In genomic region chr2:181237251-181238014, GRCm38 (mm10) we compare ENCODE assay signal across 24 mouse cellular contexts. TPM values are rescaled to one million over a fixed set of nuclear protein-coding genes. Genes with fewer than 3 reads are reported as not detected.
A peak's percentile ranks its signal among the peaks of the same experiment; 100 is the strongest.
DNase-seq lines count a peak whose midpoint lies in the region; TF ChIP-seq lines count a peak whose summit lies in the region.
"Had no signal": no experiment of that assay in that cellular context is flagged by ENCODE, and none has a peak within 500 bp of the region (broad histone marks: within the 10 kb centered on the region; RNA-seq: fewer than 3 reads in every experiment).

No protein-coding gene starts in this region.

- intact Hi-C loops in heart, adult 2 months (cut with DNase I) = no loop called here

- H3K4me3 ChIP-seq in heart, adult 2 months = no peak overlapping the region
- H3K4me3 ChIP-seq in testis, adult 2 months (ENCODE audit: control insufficient read depth, low read depth, low read length) = no peak overlapping the region
- H3K4me3 ChIP-seq: embryonic facial prominence, embryonic 10.5 days; embryonic facial prominence, embryonic 12.5 days; forebrain, embryonic 13.5 days; forebrain, embryonic 15.5 days had no signal

- no peaks in the 10 kb centered on the region for H3K79me2 ChIP-seq in heart, adult 2 months (replicated peaks; ENCODE audit: control insufficient read depth, insufficient read depth, low read length)

- no peak for TF ChIP-seq EP300 in heart, adult 2 months (IDR thresholded peaks at IDR 0.05; ENCODE audit: insufficient read depth, low read depth, low read length)

- H3K4me1 ChIP-seq in heart, adult 2 months (ENCODE audit: control insufficient read depth, insufficient read depth, low read length) = peaks cover 10% of the 10 kb centered on the region
- no peaks in the 10 kb centered on the region for H3K4me1 ChIP-seq in testis, adult 2 months (ENCODE audit: control insufficient read depth, insufficient read depth, low read length)
- H3K4me1 ChIP-seq: forebrain, embryonic 13.5 days had no signal

- no peak overlapping the region for H3K27ac ChIP-seq in heart, adult 2 months
- H3K27ac ChIP-seq in testis, adult 2 months (ENCODE audit: control insufficient read depth, insufficient read depth, low read depth, low read length) = no peak overlapping the region
- H3K27ac ChIP-seq: embryonic facial prominence, embryonic 10.5 days; embryonic facial prominence, embryonic 12.5 days; forebrain, embryonic 13.5 days; forebrain, embryonic 15.5 days had no signal

- 86% methylated on average over 17 of the region's 17 CpGs for WGBS in heart, adult 2 months

- no peak overlapping the region for H3K9ac ChIP-seq in heart, adult 2 months (ENCODE audit: low read depth, low read length)
- H3K9ac ChIP-seq: embryonic facial prominence, embryonic 12.5 days; forebrain, embryonic 13.5 days; forebrain, embryonic 15.5 days; forebrain, postnatal 0 days had no signal

- no peak for TF ChIP-seq POLR2A in heart, adult 2 months (IDR thresholded peaks at IDR 0.05; ENCODE audit: insufficient read depth, low read depth, low read length)
- no peak for TF ChIP-seq POLR2A in testis, adult 2 months (IDR thresholded peaks at IDR 0.05; ENCODE audit: control insufficient read depth, low read depth, low read length)

- no peak for TF ChIP-seq CTCF in heart, adult 2 months (IDR thresholded peaks at IDR 0.05)
- TF ChIP-seq CTCF in testis, adult 2 months (IDR thresholded peaks at IDR 0.05; ENCODE audit: control insufficient read depth, insufficient read depth, insufficient replicate concordance, low read depth, low read length) = 0 out of 2 replicates have a peak, but pooled peaks have one; percentile 9

- peak; percentile 87 for DNase-seq in heart, adult 11 months
- no peak for DNase-seq in heart, adult 2 months
- DNase-seq in testis, postnatal 10 days (ENCODE audit: low spot score) = no peak
- peak; percentile 17 for DNase-seq in R1 (ENCODE audit: low read depth, low spot score)
- DNase-seq: adrenal gland, adult 8-10 months; adrenal gland, postnatal 14 days; adrenal gland, postnatal 36 days; B cell, adult 2 months; cerebellum, adult 11-12 months; cerebellum, adult 2 months; cerebellum, adult 9-10 months; forebrain, postnatal 0 days had no signal

- no peaks in the 10 kb centered on the region for H3K27me3 ChIP-seq in heart, adult 2 months (ENCODE audit: control insufficient read depth, insufficient read depth, low read length)
- H3K27me3 ChIP-seq in testis, adult 2 months (ENCODE audit: control insufficient read depth, insufficient read depth, low read length) = no peaks in the 10 kb centered on the region
- H3K27me3 ChIP-seq: CH12.LX; embryonic facial prominence, embryonic 12.5 days; forebrain, embryonic 13.5 days; forebrain, embryonic 15.5 days; Patski had no signal

- H3K36me3 ChIP-seq in heart, adult 2 months (ENCODE audit: control insufficient read depth, insufficient read depth, low read length) = no peaks in the 10 kb centered on the region
- H3K36me3 ChIP-seq in testis, adult 2 months (ENCODE audit: control insufficient read depth, insufficient read depth, low read length) = no peaks in the 10 kb centered on the region
- H3K36me3 ChIP-seq: embryonic facial prominence, embryonic 10.5 days; embryonic facial prominence, embryonic 12.5 days; forebrain, embryonic 15.5 days had no signal

RNA-seq across cellular contexts. Expression of gene Helz2, which starts 4.4 kb away (rescaled TPM):
- 10 to 100 TPM in 1 of 2 experiments, 1 to 10 TPM in 1; 9.2 to 11.2 TPM for total RNA-seq in heart, adult 2 months (2021)
- polyA plus RNA-seq in heart, adult 2 months (2012; rRNA removed) = 14.1 and 19.4 TPM in 2 replicates
- 1.4 and 1.7 TPM in 2 replicates for polyA plus RNA-seq in testis, adult 2 months (2012; rRNA removed)

RNA-seq across cellular contexts. Expression of gene Fndc11, which starts 17.6 kb away (rescaled TPM):
- total RNA-seq in heart, adult 2 months (2021) = not detected
- 0.29 and 0.43 TPM in 2 replicates for polyA plus RNA-seq in heart, adult 2 months (2012; rRNA removed)
- polyA plus RNA-seq in testis, adult 2 months (2012; rRNA removed) = 440 and 469 TPM in 2 replicates
- total RNA-seq: adrenal gland, postnatal 14 days; adrenal gland, postnatal 36 days; forebrain, postnatal 0 days; G1E had no signal
- polyA plus RNA-seq: cerebellum, adult 2 months; cortical plate, adult 2 months; embryonic facial prominence, embryonic 14.5 days; forebrain, embryonic 11.5 days; forebrain, embryonic 15.5 days; G1E; Patski had no signal

RNA-seq across cellular contexts. Expression of gene Srms, which starts 24.4 kb away (rescaled TPM):
- under 1 TPM; 0.44 to 0.59 TPM for total RNA-seq in heart, adult 2 months (2021)
- 0.59 and 1.3 TPM in 2 replicates for polyA plus RNA-seq in heart, adult 2 months (2012; rRNA removed)
- polyA plus RNA-seq in testis, adult 2 months (2012; rRNA removed) = 1.4 and 1.6 TPM in 2 replicates
- polyA plus RNA-seq: G1E, Patski had no signal

RNA-seq across cellular contexts. Expression of gene Ptk6, which starts 34.8 kb away (rescaled TPM):
- under 1 TPM in 1 of 2 experiments, not detected in 1; 0.07 TPM for total RNA-seq in heart, adult 2 months (2021)
- polyA plus RNA-seq in heart, adult 2 months (2012; rRNA removed) = 0.03 TPM in 1 of 2 replicates, not detected in the other
- polyA plus RNA-seq in testis, adult 2 months (2012; rRNA removed) = 0.12 and 0.20 TPM in 2 replicates
- total RNA-seq: adrenal gland, adult 18-20 months; adrenal gland, postnatal 36 days; forebrain, postnatal 0 days had no signal
- polyA plus RNA-seq: embryonic facial prominence, embryonic 10.5 days; embryonic facial prominence, embryonic 12.5 days; forebrain, embryonic 11.5 days; forebrain, embryonic 13.5 days; forebrain, embryonic 15.5 days; forebrain, postnatal 0 days; G1E; Patski had no signal

RNA-seq across cellular contexts. Expression of gene Ppdpf, which starts 50.4 kb away (rescaled TPM):
- total RNA-seq in heart, adult 2 months (2021) = 10 to 100 TPM; 47.5 to 57.7 TPM
- 81.2 and 82.4 TPM in 2 replicates for polyA plus RNA-seq in heart, adult 2 months (2012; rRNA removed)
- polyA plus RNA-seq in testis, adult 2 months (2012; rRNA removed) = 8.2 and 9.5 TPM in 2 replicates

Comparison
In these comparisons a context has a peak if more than half of its experiments do, and no peak if none do; other contexts are left out.
1. DNase-seq: peak in heart, adult 11 months (single experiment) and R1 (single experiment); none in heart, adult 2 months (0 of 2) and testis, postnatal 10 days (single experiment).
2. RNA of gene Fndc11, which starts 17.6 kb away (polyA plus RNA-seq): 440 to 469 TPM in testis, adult 2 months; 0.29 to 0.43 TPM in heart, adult 2 months; every median in the first group is over 100 times any median in the second.